Mouse (Mus musculus) midbrain, embryonic 14.5 days (tissue): ENCODE results near the gene Plac1. TPM values are rescaled to one million over a fixed set of nuclear protein-coding genes. Genes with fewer than 3 reads are reported as not detected.

ENCODE experiments used
- ATAC-seq: fragments of 200-750 bp; cut with Nextera tagmentation; 2 replicates; pipeline ENCODE4 v1.8.0; 2017; ENCODE audit warnings: moderate number of reproducible peaks, moderate library complexity; ENCODE audit not compliant: low FRiP score, low TSS enrichment
- DNase-seq: peaks from one replicate; pipeline ENCODE4 v3.0.0-alpha.2; 2015
- H3K27ac ChIP-seq: fragments of 300-500 bp; sonication (generic); replicated peaks from 2 replicates; pipeline ENCODE4 v1.5.1; 2014; ENCODE audit warnings: mild to moderate bottlenecking, low read depth, low read length, moderate library complexity
- H3K27me3 ChIP-seq: fragments of 300-500 bp; sonication (generic); 2 replicates; pipeline ENCODE4 v1.6.1; 2014; ENCODE audit warnings: low read length, control low read depth, mixed read lengths; ENCODE audit not compliant: control insufficient read depth, insufficient read depth
- H3K36me3 ChIP-seq: fragments of 300-500 bp; sonication (generic); 2 replicates; pipeline ENCODE4 v1.6.1; 2014; ENCODE audit warnings: low read length, control low read depth; ENCODE audit not compliant: control insufficient read depth, insufficient read depth
- H3K4me1 ChIP-seq: fragments of 300-500 bp; sonication (generic); 2 replicates; pipeline ENCODE4 v1.6.1; 2014; ENCODE audit warnings: mild to moderate bottlenecking, antibody characterized with exemption, low read length, control low read depth; ENCODE audit not compliant: control insufficient read depth, insufficient read depth
- H3K4me2 ChIP-seq: fragments of 300-500 bp; sonication (generic); 2 replicates; pipeline ENCODE4 v1.6.1; 2014; ENCODE audit warnings: mild to moderate bottlenecking, low read length, moderate library complexity
- H3K4me3 ChIP-seq: fragments of 300-500 bp; sonication (generic); replicated peaks from 2 replicates; pipeline ENCODE4 v1.5.1; 2014; ENCODE audit warnings: low read depth, low read length
- H3K9ac ChIP-seq: fragments of 300-500 bp; sonication (generic); replicated peaks from 2 replicates; pipeline ENCODE4 v1.6.1; 2014; ENCODE audit warnings: mild to moderate bottlenecking, low read length, moderate library complexity
- H3K9me3 ChIP-seq: fragments of 300-500 bp; sonication (generic); 2 replicates; pipeline ENCODE4 v1.6.1; 2016; ENCODE audit warnings: low read length, control low read depth, mixed read lengths; ENCODE audit not compliant: control insufficient read depth
- WGBS: fragments of 180-500 bp; shearing (Covaris S2); extraction: QIAGEN DNeasy Blood & Tissue Kit; methylation state at CpG from one replicate; pipeline ENCODE4 v1.1.7; 2014; 5-methylcytosine and 5-hydroxymethylcytosine counted together
- polyA plus RNA-seq: library from polyadenylated mRNA; unstranded; fragments of >200 nt; fragmentation: Nextera tagmentation; extraction: Ambion mirVana; gene quantifications from 2 replicates; pipeline ENCODE4 v1.2.1, GENCODE M21; 2014

Gene Plac1
- polyA plus RNA-seq, 1 experiment from 2014 or later, result 0.57 TPM

- no peak overlapping the region for H3K4me2 ChIP-seq
- no peaks in the 10 kb centered on the region for H3K4me1 ChIP-seq
- H3K27ac ChIP-seq, result no peak overlapping the region
- no peak overlapping the region for H3K9ac ChIP-seq
- ATAC-seq (no peak), DNase-seq (no peak)
- no peaks in the 10 kb centered on the region for H3K27me3 ChIP-seq
- H3K4me3 ChIP-seq, result no peak overlapping the region
- H3K9me3 ChIP-seq, result no peaks in the 10 kb centered on the region
- WGBS, result 75% methylated on average over 5 of the region's 5 CpGs
- no peaks in the 10 kb centered on the region for H3K36me3 ChIP-seq
These were observed 186.0 kb downstream of the Plac1 start for GRCm38 (mm10) chrX:53053885-53054284.

- Histone ChIP-seq H3K4me3 (no peak overlapping the region), H3K9ac (no peak overlapping the region), H3K4me1 (no peaks in the 10 kb centered on the region), H3K4me2 (no peak overlapping the region), H3K27me3 (no peaks in the 10 kb centered on the region), H3K9me3 (no peaks in the 10 kb centered on the region), H3K27ac (no peak overlapping the region), H3K36me3 (no peaks in the 10 kb centered on the region)
- ATAC-seq (no peak), DNase-seq (peak; percentile 28)
- WGBS, result 19% methylated on average over 13 of the region's 13 CpGs
These were observed 187.0 kb downstream of the Plac1 start for GRCm38 (mm10) chrX:53052652-53053500.

- ATAC-seq, result peak; percentile 31; the same call in 1 of the 2 replicates
- no peak overlapping the region; the same call in 1 of the 2 replicates for H3K4me3 ChIP-seq
These were observed 189.6 kb downstream of the Plac1 start for GRCm38 (mm10) chrX:53050353-53050752.

GRCm38 (mm10) chrX:53049196-53049595, 190.7 kb downstream of the Plac1 start:
- H3K4me1 ChIP-seq, result no peaks in the 10 kb centered on the region
- H3K36me3 ChIP-seq, result no peaks in the 10 kb centered on the region
- WGBS, result 43% methylated on average over 4 of the region's 4 CpGs

More at GRCm38 (mm10) chrX:53050353-53050752, 189.6 kb downstream of the Plac1 start:
- 13% methylated on average over 9 of the region's 9 CpGs for WGBS
- H3K4me1 ChIP-seq, result no peaks in the 10 kb centered on the region
- peak; percentile 27 for DNase-seq
- no peak overlapping the region for H3K27ac ChIP-seq
- no peaks in the 10 kb centered on the region for H3K27me3 ChIP-seq
- no peaks in the 10 kb centered on the region for H3K36me3 ChIP-seq
- H3K9me3 ChIP-seq, result no peaks in the 10 kb centered on the region
- H3K4me2 ChIP-seq, result peak overlapping the region; percentile 46
- H3K9ac ChIP-seq, result no peak overlapping the region

GRCm38 (mm10) chrX:53046911-53047310, 193.0 kb downstream of the Plac1 start:
- 76% methylated on average over 2 of the region's 2 CpGs for WGBS

More at GRCm38 (mm10) chrX:53049196-53049595, 190.7 kb downstream of the Plac1 start:
- H3K9ac ChIP-seq, result no peak overlapping the region
- H3K4me2 ChIP-seq, result no peak overlapping the region
- no peaks in the 10 kb centered on the region for H3K9me3 ChIP-seq
- ATAC-seq (no peak), DNase-seq (no peak)
- H3K4me3 ChIP-seq, result no peak overlapping the region
- H3K27me3 ChIP-seq, result no peaks in the 10 kb centered on the region
- H3K27ac ChIP-seq, result no peak overlapping the region

GRCm38 (mm10) chrX:53046033-53046432, 193.9 kb downstream of the Plac1 start:
- Histone ChIP-seq H3K9me3 (no peaks in the 10 kb centered on the region), H3K4me3 (no peak overlapping the region), H3K27me3 (no peaks in the 10 kb centered on the region), H3K36me3 (no peaks in the 10 kb centered on the region), H3K9ac (no peak overlapping the region), H3K4me1 (no peaks in the 10 kb centered on the region), H3K4me2 (no peak overlapping the region), H3K27ac (no peak overlapping the region)
- 81% methylated on average over 4 of the region's 4 CpGs for WGBS
- no peak for DNase-seq
- ATAC-seq, result no peak

More at GRCm38 (mm10) chrX:53046911-53047310, 193.0 kb downstream of the Plac1 start:
- Histone ChIP-seq H3K36me3 (no peaks in the 10 kb centered on the region), H3K4me1 (no peaks in the 10 kb centered on the region), H3K9me3 (no peaks in the 10 kb centered on the region), H3K27me3 (no peaks in the 10 kb centered on the region), H3K4me3 (no peak overlapping the region), H3K27ac (no peak overlapping the region), H3K4me2 (no peak overlapping the region), H3K9ac (no peak overlapping the region)
- DNase-seq (no peak), ATAC-seq (no peak)

- no peaks in the 10 kb centered on the region for H3K36me3 ChIP-seq
- no peak overlapping the region for H3K4me2 ChIP-seq
- no peak overlapping the region for H3K9ac ChIP-seq
- DNase-seq, result no peak
- H3K27ac ChIP-seq, result no peak overlapping the region
- ATAC-seq, result no peak
- 51% methylated on average over 10 of the region's 10 CpGs for WGBS
- no peaks in the 10 kb centered on the region for H3K4me1 ChIP-seq
- H3K27me3 ChIP-seq, result no peaks in the 10 kb centered on the region
- no peaks in the 10 kb centered on the region for H3K9me3 ChIP-seq
- H3K4me3 ChIP-seq, result no peak overlapping the region
These were observed 194.6 kb downstream of the Plac1 start for GRCm38 (mm10) chrX:53045187-53045903.

GRCm38 (mm10) chrX:53041006-53041405, 198.9 kb downstream of the Plac1 start:
- DNase-seq (no peak), ATAC-seq (no peak)
- H3K4me1 ChIP-seq, result no peaks in the 10 kb centered on the region
- no peak overlapping the region for H3K4me3 ChIP-seq
- H3K36me3 ChIP-seq, result no peaks in the 10 kb centered on the region
- no peaks in the 10 kb centered on the region for H3K27me3 ChIP-seq
- H3K9me3 ChIP-seq, result no peaks in the 10 kb centered on the region
- 86% methylated on average over 6 of the region's 6 CpGs for WGBS
- no peak overlapping the region for H3K9ac ChIP-seq
- H3K4me2 ChIP-seq, result no peak overlapping the region
- H3K27ac ChIP-seq, result no peak overlapping the region
